Mouse (Mus musculus) right cerebral cortex, postnatal 25 days (tissue): ENCODE measurements around the gene Mylk3.

Experiments
- DNase-seq: peaks from one replicate; pipeline ENCODE4 v3.0.0; 2022

Gene Mylk3

DNA sequence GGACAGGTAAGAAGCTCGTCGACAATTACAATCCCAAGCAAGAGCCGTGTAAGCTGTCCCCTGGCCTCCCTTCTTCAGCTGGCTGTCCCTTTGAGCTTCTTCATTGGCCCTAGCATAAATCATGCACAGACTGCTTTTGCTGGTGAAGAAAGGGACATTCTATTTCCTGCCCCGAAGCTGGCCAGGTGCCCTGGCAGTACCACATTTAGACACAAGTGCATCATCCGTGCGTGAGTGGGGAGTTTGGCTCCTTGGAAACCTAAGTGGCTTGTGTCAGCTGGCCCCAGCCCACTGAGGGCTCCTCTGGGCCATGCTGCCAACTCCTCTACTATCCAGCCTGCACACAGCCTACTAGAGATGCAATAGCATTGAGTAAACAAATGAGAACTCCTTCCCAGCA, at the start of gene Mylk3:
TSS of gene Mylk3 (minus strand) at position 141 of the 400 bp plus-strand sequence.
- peak; percentile 16 for DNase-seq

DNA sequence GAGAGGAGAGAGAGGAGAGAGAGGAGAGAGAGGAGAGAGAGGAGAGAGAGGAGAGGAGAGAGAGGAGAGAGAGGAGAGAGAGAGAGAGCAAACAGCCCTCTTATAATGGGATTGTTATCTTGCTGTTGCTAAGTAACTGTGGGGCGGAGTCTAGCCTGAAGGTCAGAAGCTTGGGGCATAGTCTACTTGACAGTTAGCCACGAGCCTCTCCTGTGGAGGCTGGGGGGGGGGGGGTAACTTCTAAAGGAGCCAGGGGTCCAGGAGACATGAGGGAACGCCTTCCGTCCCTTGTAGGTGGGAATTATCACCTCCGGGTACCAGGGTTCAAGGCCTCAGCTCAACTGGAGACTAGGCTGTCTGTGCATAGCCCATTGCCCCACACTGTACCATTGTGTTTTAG, 49.6 kb upstream of the Mylk3 start:
- DNase-seq, result no peak

DNA sequence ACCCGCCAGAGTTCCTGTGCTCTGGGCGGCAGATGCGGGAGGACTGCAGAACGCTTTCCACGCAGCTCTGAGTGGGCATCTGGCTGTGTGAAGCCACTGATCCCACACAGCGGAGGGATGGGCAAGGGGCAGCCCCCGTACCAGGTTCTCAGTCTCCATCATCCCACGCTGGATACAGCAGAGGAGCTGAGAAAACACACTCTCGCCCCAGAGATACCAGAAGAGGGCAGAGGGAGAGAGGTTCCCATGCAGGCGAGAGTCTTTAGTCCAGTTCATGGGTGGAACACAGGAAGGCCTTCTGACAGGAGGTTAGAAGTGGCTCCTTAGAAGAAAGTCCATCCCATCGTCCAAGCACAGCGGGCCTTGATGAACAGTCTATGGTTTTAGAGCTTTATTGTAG, 48.7 kb upstream of the Mylk3 start:
- DNase-seq, result no peak

DNA sequence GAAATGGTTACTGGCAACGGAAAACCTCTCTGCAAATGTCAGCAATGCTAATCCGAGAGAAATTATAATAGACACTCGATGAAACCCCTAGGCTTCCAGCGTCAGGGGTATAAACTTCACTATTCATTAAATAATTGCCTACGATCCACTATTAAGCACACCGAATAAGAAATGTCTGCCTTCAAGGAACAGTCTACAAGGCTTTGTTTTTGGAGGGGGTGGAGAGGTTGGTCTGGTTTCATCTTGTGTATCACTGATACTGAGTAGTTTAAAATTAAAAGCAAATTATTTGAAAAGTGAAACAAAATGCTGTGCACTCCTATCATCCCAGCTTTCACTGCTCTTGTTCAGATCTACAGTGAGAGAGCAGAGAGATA, 46.9 kb upstream of the Mylk3 start:
- no peak for DNase-seq

DNA sequence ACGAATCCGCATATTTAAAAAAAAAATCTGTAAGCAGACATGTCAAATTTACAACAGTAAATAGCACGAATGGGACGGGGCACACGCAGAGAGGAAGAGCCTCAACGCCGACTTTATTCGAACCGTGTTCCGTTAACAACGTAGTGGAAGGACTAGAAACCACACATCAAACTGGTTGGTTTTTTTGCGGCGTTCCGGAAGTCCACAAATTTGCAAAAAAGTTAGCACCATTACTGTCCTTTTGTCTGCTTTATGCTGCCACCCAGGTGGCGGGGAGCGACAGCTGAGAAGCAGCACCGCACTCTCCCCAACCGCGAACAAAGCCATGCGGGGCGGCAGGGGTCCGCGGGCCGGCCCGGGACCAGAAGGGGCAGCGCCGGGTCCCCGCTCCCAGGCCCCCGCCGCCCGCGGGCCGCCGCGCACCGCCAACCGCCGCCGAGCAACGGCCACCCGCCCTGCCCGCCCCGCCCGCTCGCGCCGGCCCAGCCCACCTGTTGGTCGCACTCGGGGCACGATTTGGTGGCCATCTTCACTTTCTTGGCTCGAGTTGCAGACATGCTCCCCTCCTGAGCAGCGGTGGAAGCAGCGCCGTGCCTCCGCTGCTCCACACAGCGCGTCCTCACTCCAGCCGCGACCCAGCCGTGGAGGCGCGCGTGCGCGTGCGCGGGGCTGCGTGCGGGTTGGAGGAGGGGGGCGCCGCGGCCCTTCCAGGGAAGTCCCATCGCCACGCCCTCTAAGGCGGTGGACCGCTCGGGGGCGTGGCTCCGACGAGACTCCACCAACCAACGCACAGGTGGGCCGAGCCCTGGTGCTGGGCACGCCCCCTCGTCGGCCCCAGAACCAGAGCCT, 46.2 kb upstream of the Mylk3 start, which contains the start of gene 4921524J17Rik:
TSS of gene 4921524J17Rik (minus strand) at position 666 of the 849 bp plus-strand sequence.
- peak; percentile 98 for DNase-seq

DNA sequence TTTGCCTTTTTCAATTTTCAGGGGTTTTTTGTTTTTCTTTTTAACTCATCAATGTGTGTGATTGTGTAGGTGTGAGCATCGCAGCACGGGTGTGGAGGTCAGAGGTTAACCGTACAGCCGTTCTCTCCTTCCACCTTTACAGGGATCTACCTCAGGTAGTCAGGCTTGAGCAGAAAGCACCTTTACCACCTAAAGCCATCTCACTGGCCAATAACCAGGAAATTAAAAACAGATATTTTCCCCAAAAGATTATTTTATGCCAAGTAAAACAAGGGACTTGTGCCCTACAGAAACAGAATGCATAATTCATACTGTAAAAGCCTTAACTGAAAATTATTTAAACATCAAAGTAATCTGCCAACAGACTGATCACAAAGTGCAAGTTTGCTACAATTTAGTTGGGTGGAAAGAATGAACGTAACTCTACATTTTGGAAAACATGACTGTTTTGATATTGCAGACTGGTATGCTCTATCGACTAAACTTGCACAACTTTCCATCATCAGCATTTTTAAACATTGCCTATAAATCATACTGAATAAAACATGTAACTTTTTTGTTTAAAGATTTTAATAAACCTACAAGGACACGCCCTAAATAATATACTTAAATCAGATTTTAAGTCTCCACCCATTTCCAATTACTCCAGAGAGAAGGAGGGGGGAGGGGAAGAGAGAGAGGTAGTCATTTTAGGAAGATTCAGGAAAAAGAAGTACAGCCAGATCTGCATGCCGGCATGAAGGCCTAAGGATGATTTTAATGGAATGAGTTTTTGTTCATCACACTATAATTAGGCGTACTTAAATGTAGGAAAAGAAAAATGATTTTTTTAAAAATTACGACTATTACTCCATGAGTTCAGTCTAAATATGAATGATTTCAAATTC, 45.4 kb upstream of the Mylk3 start:
- DNase-seq, result no peak

DNA sequence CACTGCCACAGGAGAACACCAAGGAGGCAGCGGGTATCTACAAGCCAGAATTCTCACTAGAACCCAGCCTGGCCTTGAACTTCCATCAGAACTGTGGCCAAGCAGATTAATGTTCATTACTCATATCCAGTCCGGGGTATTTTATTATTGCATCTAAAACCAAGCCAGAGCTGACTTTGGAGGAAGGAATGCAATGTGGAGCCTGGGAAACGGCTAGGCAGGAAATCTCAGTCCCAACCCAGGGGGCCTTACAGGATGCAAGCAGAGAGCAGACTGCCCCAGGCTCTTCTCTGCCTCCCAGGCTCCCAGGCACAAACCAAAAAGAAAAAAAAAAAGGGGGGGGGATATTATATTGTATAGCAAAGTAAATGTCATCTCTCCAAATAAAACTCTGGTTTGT, 44.7 kb upstream of the Mylk3 start:
- DNase-seq, result no peak

DNA sequence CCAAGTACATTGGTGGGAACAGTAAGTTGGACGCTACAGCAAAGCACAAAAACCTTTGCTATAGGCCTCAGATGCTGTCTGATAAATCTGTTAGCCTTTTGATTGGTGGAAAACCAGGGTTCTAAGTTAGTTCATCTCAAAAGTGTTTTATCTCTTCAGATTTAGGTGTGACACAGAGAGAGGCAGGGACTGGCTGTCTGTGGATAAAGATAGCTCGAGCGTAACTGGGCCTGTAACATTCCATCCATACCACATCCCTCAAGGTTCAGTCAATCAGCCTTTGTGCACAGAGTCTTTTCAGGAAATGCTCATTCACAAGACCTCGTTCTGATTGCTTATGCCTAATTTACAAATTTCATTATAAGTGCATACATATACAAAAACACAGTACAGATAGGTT, 43.1 kb upstream of the Mylk3 start:
- no peak for DNase-seq

DNA sequence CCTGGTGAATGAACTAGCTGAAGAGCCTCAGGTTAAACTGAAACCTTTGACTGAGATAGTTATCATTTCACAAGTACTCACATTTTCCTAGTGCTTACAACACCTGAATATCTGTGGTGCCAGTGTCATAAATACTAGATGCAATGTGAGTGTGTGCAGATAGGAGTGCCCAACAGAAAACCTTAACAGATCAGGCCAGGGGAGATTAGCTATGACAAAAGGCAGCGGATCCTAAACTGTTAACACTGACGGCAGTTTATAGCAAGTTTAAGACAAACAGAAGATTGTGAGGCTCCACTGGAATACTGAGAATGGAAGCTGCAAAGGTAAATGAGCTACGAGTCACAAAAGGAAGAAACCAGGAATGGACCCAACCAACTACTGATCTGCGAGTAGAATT, 40.9 kb upstream of the Mylk3 start:
- no peak for DNase-seq

DNA sequence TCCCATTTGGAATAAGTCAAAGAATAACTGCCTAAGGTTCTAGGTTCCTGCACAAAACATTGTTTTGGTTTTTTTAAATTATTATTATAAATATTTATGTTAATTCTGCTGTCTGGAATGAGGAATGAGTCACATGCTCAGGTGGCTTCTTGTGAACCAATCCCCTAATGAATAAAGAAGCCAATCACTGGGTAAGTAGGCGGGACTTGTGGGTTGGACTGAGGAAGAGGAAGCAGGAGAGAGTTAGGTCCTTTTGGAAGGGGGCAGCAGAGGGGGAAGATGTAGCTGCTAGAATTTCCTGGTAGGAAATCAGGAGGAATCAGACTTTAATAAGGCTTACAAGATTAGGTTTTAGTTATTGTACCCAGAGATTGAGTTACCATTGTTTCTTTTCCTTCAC, 35.2 kb upstream of the Mylk3 start:
- DNase-seq, result no peak

DNA sequence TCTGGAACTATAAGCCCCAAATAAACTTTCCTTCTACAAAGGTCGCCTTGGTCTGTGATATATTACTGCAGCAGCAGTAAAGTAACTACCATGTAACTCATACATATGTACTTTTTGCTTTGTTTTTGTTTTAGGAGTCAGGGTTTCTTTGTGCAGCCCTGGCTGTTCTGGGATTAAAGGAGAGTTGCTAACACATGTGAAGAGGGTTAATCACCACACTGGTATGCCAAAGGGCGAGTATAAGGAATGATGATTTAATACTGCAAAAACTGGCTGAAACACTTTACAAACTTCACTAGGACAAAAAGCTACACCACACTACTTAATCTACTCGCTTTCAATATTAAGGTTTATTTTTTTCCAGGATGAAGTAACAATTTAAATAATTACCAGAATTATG, 22.4 kb upstream of the Mylk3 start:
- no peak for DNase-seq

DNA sequence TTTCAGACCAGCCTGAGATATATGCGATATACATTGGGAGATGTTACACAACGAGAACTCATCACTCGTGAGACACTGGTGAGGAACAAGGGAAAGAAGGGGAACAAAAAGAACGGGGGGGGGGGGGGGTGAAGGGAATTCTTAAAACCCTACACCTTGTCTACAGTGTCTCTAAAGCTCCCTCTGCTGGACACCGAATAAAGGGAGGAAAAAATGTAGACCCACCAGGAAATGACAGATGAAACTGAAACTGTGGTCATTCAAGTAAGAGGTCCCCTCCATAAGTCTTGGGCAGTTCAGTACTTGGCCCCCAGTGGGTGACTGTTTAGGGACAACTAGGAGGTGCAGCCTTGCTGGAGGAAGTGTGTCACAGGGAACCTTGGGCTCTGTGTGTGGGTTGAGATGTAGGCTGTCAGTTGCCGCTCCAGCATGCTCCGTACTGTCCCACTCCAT, 21.9 kb upstream of the Mylk3 start:
- DNase-seq, result no peak

DNA sequence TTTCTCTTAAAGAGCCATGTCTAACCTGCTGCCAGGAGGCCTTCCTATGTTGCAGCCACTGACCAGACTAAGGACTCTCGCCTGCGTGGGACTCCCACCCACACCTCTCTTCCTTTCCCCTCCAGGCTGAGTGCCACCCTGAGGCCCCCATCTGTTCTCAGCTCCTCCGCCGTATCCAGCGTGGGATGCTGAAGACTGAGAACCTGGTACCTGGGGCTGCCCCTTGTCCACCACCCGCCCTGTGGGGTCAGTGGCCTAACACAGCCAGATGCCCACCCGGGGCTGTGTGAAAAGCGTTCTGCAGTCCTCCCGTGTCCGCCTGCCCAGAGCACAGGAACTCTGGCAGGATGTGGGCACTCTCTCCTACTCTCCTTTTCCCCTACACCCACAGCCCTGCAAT, 19.8 kb upstream of the Mylk3 start:
- no peak for DNase-seq

DNA sequence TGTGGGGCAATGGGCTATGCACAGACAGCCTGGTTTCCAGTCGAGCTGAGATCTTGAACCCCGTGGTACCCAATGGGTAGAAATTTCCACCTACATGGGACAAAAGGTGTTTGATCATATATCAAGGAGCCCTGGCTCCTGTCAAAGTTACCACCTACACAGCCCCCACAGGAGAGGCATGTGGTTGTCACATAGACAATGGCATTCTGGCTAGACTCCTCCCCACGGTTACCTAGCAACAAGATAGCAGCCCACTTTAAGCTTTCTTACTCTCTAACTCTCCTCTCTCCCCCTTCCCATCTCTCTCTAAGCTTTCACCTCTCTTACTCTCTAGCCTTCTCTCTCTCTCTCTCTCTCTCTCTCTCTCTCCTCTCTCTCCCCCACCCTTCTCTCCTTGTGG, 19.3 kb upstream of the Mylk3 start:
- DNase-seq, result no peak

DNA sequence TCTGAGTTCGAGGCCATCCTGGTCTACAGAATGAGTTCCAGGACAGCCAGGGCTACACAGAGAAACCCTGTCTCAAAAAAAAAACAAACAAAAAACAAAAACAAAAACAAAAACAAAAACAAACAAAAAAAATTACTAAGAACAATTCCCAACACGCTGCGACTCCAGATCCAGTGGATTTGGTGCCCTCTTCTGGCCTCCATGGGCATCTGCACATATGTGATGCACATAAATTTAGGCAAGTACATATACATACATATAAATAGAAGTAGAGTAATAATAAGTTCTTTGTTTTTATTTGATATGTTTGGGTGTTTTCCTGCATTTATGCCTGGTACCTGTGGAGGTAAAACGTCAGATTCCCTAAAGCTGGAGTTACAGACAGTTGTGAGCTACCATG, 12.4 kb upstream of the Mylk3 start:
- no peak for DNase-seq

DNA sequence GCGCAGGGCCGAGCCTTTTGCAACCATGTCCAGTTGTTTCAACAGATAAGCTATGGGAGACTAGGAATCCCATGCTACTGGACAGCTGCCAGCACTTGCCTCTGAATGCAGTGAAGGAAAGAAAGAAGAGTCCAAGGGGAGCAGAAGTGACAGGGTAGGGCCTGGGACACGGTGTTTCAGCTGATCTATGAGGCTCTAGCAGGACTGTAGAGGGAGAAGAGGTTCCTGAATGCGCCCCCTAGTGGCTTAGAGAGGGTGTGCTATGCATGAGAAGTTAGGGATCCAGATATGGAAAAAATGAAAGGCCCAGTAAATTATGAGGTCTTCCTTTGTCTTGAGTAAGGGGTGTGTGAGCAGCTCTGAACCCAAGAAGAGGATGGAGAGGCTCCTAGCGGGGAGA, 11.4 kb upstream of the Mylk3 start:
- DNase-seq, result no peak

DNA sequence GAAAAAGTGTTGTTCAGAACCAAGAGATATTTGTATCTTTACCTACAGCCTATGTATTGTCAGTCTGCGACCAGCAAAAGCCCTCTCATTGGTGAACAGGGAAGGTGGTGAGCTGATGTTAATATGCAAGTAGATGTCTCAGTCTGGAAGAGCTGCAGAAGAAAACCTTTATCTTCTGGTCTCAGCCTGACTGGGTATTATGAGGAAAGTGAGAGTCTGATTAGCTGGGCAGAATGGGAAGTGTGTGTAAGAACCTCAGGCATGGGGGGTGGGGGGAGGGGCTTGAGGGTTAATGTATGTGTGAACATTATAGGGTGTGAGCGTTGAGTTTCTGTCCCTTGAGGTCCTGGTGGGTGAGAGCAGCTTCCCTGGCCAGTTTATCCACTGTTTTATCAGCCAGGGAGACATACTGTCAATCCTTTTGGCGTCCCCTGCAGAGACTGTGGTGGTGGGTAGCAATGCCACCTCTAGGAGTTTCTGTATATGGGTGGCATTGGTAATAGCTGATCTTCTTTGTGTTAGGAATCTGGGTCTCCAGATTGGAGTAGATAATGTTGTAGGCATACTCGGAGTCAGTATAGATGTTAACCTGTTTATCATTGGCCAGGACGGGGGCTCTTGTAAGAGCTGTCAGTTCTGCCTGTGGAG, 10.4 kb upstream of the Mylk3 start:
- no peak for DNase-seq

DNA sequence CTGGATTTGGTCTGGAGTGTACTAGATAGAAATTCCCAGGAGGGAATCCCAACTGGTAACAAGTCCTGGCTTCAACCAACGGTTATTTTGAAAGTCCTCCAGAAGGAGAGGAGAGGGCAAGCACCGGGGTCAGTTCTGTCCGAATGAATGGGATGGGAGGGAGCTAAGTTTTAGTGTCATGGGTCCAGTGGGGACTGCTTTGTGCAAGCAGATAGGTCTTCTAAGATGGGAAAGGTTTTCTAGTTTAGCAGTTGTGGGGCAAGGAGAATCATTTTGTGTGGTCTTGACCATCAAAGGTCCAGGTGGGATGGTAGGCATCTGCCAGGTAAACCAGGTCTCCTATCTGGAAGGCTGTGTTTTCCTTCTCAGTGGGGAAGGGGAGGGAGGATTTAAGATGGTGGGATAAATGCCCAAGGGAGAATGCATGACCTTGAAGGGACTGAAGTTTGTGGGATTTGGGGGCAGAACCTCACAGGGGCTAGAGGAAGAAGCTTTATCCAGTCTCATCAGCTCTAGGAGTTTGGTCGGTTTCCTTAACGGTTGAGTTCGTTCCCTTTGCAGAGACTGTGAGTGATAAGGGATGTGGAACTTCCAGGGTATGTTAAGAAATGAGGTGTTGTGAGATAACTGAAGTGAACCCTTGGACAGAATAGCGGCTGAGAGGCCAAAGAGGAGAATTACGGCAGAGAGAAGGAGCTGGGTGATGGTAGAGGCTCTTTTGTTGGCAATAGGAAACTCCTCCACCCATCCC, 9.7 kb upstream of the Mylk3 start:
- no peak for DNase-seq

DNA sequence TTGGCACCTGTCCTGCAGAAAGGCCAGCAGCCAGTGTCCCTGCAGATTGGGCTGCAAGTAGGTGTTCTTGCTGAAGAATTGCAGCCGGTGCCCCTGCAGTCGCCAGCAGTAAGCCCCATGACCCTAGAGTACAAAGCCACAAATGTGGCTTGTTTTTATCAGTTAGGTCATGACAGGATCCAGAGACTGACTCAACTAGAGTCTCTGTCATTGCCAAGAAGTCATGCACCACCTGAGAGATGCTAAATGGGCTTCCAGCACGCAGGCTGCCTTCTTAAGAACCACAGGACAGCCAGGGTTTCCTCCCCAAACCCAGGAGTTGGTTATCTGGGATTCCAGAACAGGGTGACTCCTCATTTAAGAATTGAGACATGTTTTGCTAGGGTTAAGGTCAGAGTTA, 8.9 kb upstream of the Mylk3 start:
- no peak for DNase-seq

DNA sequence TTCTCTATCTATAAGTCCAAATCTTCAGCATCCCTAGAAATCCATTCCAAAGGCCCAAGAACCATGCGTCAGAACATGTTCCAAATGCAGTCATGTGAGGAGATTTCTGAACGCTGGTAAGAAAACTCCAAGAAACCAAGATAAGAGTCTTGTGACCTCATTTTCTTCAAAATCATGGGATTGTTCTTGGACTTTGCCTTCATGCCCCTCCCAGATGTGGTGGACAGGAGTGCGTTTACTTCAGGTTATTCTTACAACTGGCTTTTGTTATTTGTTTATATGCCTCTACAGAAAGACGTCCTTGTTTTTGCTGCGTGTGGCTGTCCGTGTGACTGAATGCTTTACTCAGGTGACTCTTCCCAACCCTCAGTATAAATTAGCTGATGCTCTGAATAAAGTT, 7.1 kb upstream of the Mylk3 start:
- DNase-seq, result no peak

DNA sequence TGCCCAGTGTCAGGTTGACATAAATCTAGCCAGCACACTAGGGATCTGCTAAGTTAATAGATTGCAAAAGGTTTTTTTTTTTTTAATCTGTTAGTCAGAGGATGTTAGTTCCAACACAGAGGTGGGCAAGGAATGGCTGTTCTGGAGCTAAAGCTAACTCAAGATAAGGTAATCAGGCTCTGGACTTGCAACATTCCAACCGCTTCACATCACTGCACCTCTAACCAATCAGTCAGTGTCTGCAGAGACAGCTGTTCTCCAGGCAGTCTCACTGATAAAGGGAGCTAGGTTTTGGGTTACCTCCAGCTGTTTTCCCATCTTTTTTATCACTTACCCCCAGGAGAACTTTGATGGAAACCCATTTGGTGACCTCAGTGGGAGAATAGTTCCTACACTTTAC, 5.3 kb upstream of the Mylk3 start:
- no peak for DNase-seq

DNA sequence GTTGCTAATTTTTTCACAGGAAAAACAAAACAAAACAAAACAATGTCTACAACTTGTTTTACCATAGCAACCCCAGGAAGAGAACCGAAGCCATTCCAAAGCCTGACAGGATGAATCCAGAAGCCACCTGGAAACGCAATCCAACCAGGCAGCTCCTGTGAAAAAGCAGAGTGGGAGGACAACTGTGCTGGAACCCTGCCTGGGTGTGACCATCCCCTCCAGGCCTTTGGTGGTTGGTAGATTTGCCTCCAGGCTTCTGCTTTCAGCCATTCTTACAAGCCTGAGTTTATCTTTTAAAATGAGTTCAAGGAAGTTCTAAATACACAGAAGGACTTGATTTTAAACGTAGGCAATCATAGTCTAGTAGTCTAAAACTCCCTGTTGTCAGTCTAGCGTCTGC, 4.2 kb downstream of the Mylk3 start:
- peak; percentile 25 for DNase-seq

DNA sequence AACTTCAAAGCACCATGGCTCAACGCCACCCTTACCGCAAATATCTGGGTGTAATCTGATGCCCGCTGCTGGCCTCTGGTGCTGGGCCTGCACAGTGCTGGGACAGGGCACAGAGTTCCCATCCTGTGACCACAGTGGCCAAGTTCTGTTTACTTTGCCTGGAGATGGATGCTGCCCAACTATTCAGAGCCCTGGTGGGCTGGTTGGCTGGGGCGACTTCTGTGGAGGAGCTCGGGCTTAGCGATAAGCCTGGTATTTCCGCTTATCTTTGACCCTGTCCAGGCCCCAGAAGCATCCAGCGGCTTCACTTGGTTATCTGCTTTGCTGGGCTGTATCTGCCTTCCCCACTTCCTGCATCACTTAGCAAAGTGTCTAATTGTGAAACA, 5.3 kb downstream of the Mylk3 start:
- DNase-seq, result no peak
